Mouse (Mus musculus) CD4-positive helper T cell, adult 2 months (primary cell): ENCODE results near the gene Lgr5.

Experiments
- DNase-seq: peaks from one replicate; pipeline ENCODE4 v3.0.0-alpha.2; 2012; ENCODE audit warnings: low read depth, missing footprints, low spot score

Lgr5 gene

GRCm38 (mm10) chr10:115437286-115437685 lies 150.3 kb downstream of the Lgr5 start:
- no peak for DNase-seq

- DNase-seq: no peak
Observed at GRCm38 (mm10) chr10:115425351-115425750, 162.2 kb downstream of the Lgr5 start.

- no peak for DNase-seq
Observed at GRCm38 (mm10) chr10:115421976-115422375, 165.6 kb downstream of the Lgr5 start.

- DNase-seq: no peak
Observed at GRCm38 (mm10) chr10:115414056-115414455, 173.5 kb downstream of the Lgr5 start.

GRCm38 (mm10) chr10:115413496-115413895 lies 174.1 kb downstream of the Lgr5 start:
- DNase-seq: no peak

- peak; percentile 66 for DNase-seq
Observed at GRCm38 (mm10) chr10:115406393-115406792, 181.2 kb downstream of the Lgr5 start.
